Mouse (Mus musculus) midbrain, embryonic 12.5 days (tissue): ENCODE measurements around the gene Ifi205. TPM values are rescaled to one million over a fixed set of nuclear protein-coding genes. Genes with fewer than 3 reads are reported as not detected.

Experiments
- polyA plus RNA-seq: library from polyadenylated mRNA; unstranded; fragments of >200 nt; fragmentation: Nextera tagmentation; extraction: Ambion mirVana; gene quantifications from 2 replicates; pipeline ENCODE4 v1.2.1, GENCODE M21; 2016

Gene Ifi205
- polyA plus RNA-seq, 1 experiment from 2014 or later: 0.10 TPM

Other genes with a start within 250 kb of the Ifi205 start
- gene Ifi211, start 118.8 kb downstream of the Ifi205 start, polyA plus RNA-seq: 0.33 and 0.47 TPM in 2 replicates
- 0.23 and 0.84 TPM in 2 replicates for gene Mndal, start 89.3 kb downstream of the Ifi205 start, polyA plus RNA-seq
- 0.19 and 0.41 TPM in 2 replicates for gene Ifi203, start 89.1 kb downstream of the Ifi205 start, polyA plus RNA-seq
- not detected in 2 replicates for gene Ifi202b, start 49.1 kb downstream of the Ifi205 start, polyA plus RNA-seq
- gene Olfr433, start 8.9 kb upstream of the Ifi205 start, polyA plus RNA-seq: not detected in 2 replicates
- gene Olfr432, start 17.4 kb upstream of the Ifi205 start, polyA plus RNA-seq: not detected in 2 replicates
- gene Olfr430, start 34.8 kb upstream of the Ifi205 start, polyA plus RNA-seq: not detected in 2 replicates
- gene Olfr429, start 52.5 kb upstream of the Ifi205 start, polyA plus RNA-seq: not detected in 2 replicates
- gene Olfr427, start 65.1 kb upstream of the Ifi205 start, polyA plus RNA-seq: not detected in 2 replicates
- gene Olfr231, start 89.4 kb upstream of the Ifi205 start, polyA plus RNA-seq: not detected in 2 replicates
- not detected in 2 replicates for gene Olfr424, start 99.7 kb upstream of the Ifi205 start, polyA plus RNA-seq
- not detected in 2 replicates for gene Olfr420, start 123.8 kb upstream of the Ifi205 start, polyA plus RNA-seq
- gene Spta1, start 141.0 kb upstream of the Ifi205 start, polyA plus RNA-seq: 1.3 TPM in 2 replicates
- not detected in 2 replicates for gene Olfr419, start 220.3 kb upstream of the Ifi205 start, polyA plus RNA-seq